Mouse (Mus musculus): ENCODE results near the gene Mrvi1. TPM values are rescaled to one million over a fixed set of nuclear protein-coding genes. Genes with fewer than 3 reads are reported as not detected.

Mrvi1 gene
- total and polyA plus RNA-seq, 3 experiments: 0.11 TPM; not detected in 2

DNA sequence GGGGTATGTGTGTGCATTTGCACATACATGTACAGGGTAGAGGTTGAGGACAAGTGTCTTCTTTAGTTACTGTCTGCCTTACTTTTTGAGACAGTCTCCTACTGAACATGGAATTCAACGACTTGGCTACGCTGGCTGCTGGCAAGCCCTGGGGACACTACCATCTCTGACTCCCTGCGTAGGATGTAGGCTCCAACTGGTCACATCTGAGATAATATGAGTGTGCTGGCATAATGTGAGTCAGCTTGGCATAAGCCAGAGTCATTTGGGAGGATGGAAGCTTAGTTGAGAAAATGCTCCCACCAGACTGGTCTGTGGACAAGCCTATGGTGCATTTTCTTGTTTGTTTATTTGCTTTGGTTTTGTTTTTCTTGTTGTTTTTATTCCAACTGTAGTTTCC, 5.8 kb upstream of the Mrvi1 start:
- Histone ChIP-seq H3K4me1 (ENCODE audit: control insufficient read depth in 1 of 2, insufficient read depth in 2 of 2) (0 out of 4 replicates have a peak, but pooled peaks cover 0 to 3% of the 10 kb centered on the region in 2 experiments), H3K27ac (ENCODE audit: insufficient read depth, low read depth) (no peak overlapping the region), H3K9me3 (replicated peaks; ENCODE audit: low read length) (no peaks in the 10 kb centered on the region), H3K4me3 (replicated peaks in 1 of 3; ENCODE audit: low read depth in 2 of 3, low read length in 2 of 3, poor library complexity in 1 of 3) (no peak overlapping the region), H3K4me2 (ENCODE audit: insufficient read depth, low read depth, poor library complexity, severe bottlenecking) (no peak overlapping the region), H3K36me3 (replicated peaks in 1 of 2; ENCODE audit: control insufficient read depth in 1 of 2, insufficient read depth in 1 of 2, low read length in 1 of 2) (no peaks in the 10 kb centered on the region), H3K27me3 (replicated peaks) (no peaks in the 10 kb centered on the region), H3K79me2 (replicated peaks; ENCODE audit: control insufficient read depth, extremely low read depth, insufficient read depth, poor library complexity, severe bottlenecking) (no peaks in the 10 kb centered on the region), H3K9ac (ENCODE audit: insufficient read depth, low read depth) (no peak overlapping the region)
- dilution Hi-C loops (cut with MboI; ENCODE audit: extremely low pct_ligation_motif_present, extremely low pct_unique_long_range_greater_than_20kb, low sequenced_read_pairs) (no loop called here), in situ Hi-C loops (cut with MboI; ENCODE audit: low pct_ligation_motif_present, low pct_unique_long_range_greater_than_20kb, low sequenced_read_pairs) (no loop called here)
- no peak for DNase-seq (ENCODE audit: extremely low read depth)
- TF ChIP-seq EP300 (IDR thresholded peaks at IDR 0.05; ENCODE audit: low read length) (no peak), MEF2A (IDR thresholded peaks at IDR 0.05; ENCODE audit: borderline replicate concordance, low read depth, low read length) (no peak), RAD21 (IDR thresholded peaks at IDR 0.05; ENCODE audit: low read depth, low read length) (no peak), UBTF (IDR thresholded peaks at IDR 0.05; ENCODE audit: low read depth, low read length) (no peak), ZKSCAN1 (IDR thresholded peaks at IDR 0.05; ENCODE audit: borderline replicate concordance, low read depth, low read length) (no peak), PAX5 (IDR thresholded peaks at IDR 0.05; ENCODE audit: low read length) (no peak), ZMIZ1 (IDR thresholded peaks at IDR 0.05; ENCODE audit: low read depth, low read length) (no peak), USF2 (conservative IDR thresholded peaks at IDR 0.05; ENCODE audit: low read depth, low read length) (no peak), POLR2AphosphoS2 (IDR thresholded peaks at IDR 0.05; ENCODE audit: low read depth, low read length) (no peak), KAT2A (IDR thresholded peaks at IDR 0.05; ENCODE audit: insufficient replicate concordance, low read length) (no peak), SMC3 (IDR thresholded peaks at IDR 0.05; ENCODE audit: low read depth, low read length) (no peak)

DNA sequence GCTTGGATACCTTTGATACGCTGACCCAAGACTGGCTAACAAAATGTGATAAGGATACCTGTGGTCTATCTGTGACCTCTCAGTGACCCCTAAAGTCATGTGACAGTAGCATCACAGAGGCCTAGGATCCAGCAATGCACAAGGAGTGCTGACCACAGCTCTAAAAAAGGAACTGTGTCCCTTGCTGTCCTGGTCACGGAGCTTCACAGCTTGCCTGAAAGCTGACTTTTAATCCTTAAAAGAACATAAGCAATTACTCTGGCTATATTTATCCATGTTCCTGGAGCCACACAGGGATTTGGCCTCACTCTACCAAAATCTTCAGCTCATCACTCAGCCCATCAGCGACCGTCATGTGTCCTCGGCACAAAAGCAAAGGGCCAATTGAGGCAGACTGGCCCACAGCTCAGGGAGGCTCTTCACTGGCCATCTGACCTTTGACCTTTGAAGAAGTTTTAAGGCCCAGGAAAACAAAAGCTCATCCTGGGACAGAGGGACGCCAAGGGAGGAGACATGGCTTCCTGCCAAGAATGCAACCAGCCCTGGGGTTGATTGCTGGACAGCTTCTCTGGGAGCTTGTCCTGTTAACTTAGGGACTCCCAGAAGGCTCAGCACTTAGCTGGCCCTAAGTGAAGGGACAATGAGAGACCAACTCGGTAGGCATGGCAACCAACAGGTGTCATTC, 3.5 kb upstream of the Mrvi1 start:
- 0 out of 4 replicates have a peak, but pooled peaks cover 0 to 3% of the 10 kb centered on the region in 2 experiments for H3K4me1 ChIP-seq (ENCODE audit: control insufficient read depth in 1 of 2, insufficient read depth in 2 of 2)
- dilution Hi-C loops (cut with MboI; ENCODE audit: extremely low pct_ligation_motif_present, extremely low pct_unique_long_range_greater_than_20kb, low sequenced_read_pairs): no loop called here

More for the DNA sequence above, 3.5 kb upstream of the Mrvi1 start:
- in situ Hi-C loops (cut with MboI; ENCODE audit: low pct_ligation_motif_present, low pct_unique_long_range_greater_than_20kb, low sequenced_read_pairs): no loop called here
- DNase-seq (ENCODE audit: extremely low read depth): no peak
- Histone ChIP-seq H3K9me3 (replicated peaks; ENCODE audit: low read length) (no peaks in the 10 kb centered on the region), H3K4me3 (replicated peaks in 1 of 3; ENCODE audit: low read depth in 2 of 3, low read length in 2 of 3, poor library complexity in 1 of 3) (no peak overlapping the region), H3K27ac (ENCODE audit: insufficient read depth, low read depth) (no peak overlapping the region), H3K79me2 (replicated peaks; ENCODE audit: control insufficient read depth, extremely low read depth, insufficient read depth, poor library complexity, severe bottlenecking) (no peaks in the 10 kb centered on the region), H3K9ac (ENCODE audit: insufficient read depth, low read depth) (no peak overlapping the region), H3K4me2 (ENCODE audit: insufficient read depth, low read depth, poor library complexity, severe bottlenecking) (no peak overlapping the region), H3K36me3 (replicated peaks in 1 of 2; ENCODE audit: control insufficient read depth in 1 of 2, insufficient read depth in 1 of 2, low read length in 1 of 2) (no peaks in the 10 kb centered on the region), H3K27me3 (replicated peaks) (no peaks in the 10 kb centered on the region)
- TF ChIP-seq ZKSCAN1 (IDR thresholded peaks at IDR 0.05; ENCODE audit: borderline replicate concordance, low read depth, low read length): no peak
- TF ChIP-seq MEF2A (IDR thresholded peaks at IDR 0.05; ENCODE audit: borderline replicate concordance, low read depth, low read length): no peak
- TF ChIP-seq POLR2AphosphoS2 (IDR thresholded peaks at IDR 0.05; ENCODE audit: low read depth, low read length): no peak
- no peak for TF ChIP-seq PAX5 (IDR thresholded peaks at IDR 0.05; ENCODE audit: low read length)
- TF ChIP-seq ETS1 (conservative IDR thresholded peaks at IDR 0.05; ENCODE audit: low read depth, low read length): no peak
- no peak for TF ChIP-seq NRF1 (IDR thresholded peaks at IDR 0.05; ENCODE audit: low read depth, low read length)
- no peak for TF ChIP-seq ZNF384 (IDR thresholded peaks at IDR 0.05; ENCODE audit: low read depth, low read length)
- no peak for TF ChIP-seq RAD21 (IDR thresholded peaks at IDR 0.05; ENCODE audit: low read depth, low read length)
- no peak for TF ChIP-seq HCFC1 (IDR thresholded peaks at IDR 0.05; ENCODE audit: low read depth, low read length)
- no peak for TF ChIP-seq UBTF (IDR thresholded peaks at IDR 0.05; ENCODE audit: low read depth, low read length)
- no peak for TF ChIP-seq MAZ (IDR thresholded peaks at IDR 0.05; ENCODE audit: low read depth, low read length)
- no peak for TF ChIP-seq CTCF (conservative IDR thresholded peaks at IDR 0.05 in 1 of 2, IDR thresholded peaks at IDR 0.05 in 1 of 2; ENCODE audit: low read depth in 2 of 2, low read length in 2 of 2)
- no peak for TF ChIP-seq MYC (IDR thresholded peaks at IDR 0.05; ENCODE audit: low read depth, low read length)
- no peak for TF ChIP-seq GABPA (IDR thresholded peaks at IDR 0.05; ENCODE audit: insufficient replicate concordance, low read depth, low read length)
- TF ChIP-seq TCF12 (IDR thresholded peaks at IDR 0.05; ENCODE audit: low read depth, low read length): no peak
- no peak for TF ChIP-seq MAX (IDR thresholded peaks at IDR 0.05; ENCODE audit: low read length)
- no peak for TF ChIP-seq BHLHE40 (IDR thresholded peaks at IDR 0.05; ENCODE audit: low read depth, low read length)
- no peak for TF ChIP-seq ZMIZ1 (IDR thresholded peaks at IDR 0.05; ENCODE audit: low read depth, low read length)
- TF ChIP-seq JUN (IDR thresholded peaks at IDR 0.05; ENCODE audit: insufficient read depth, low read depth, low read length): no peak
- no peak for TF ChIP-seq RCOR1 (conservative IDR thresholded peaks at IDR 0.05; ENCODE audit: low read depth, low read length)

Measured in CH12.LX (cell line).